Mouse (Mus musculus) T-helper 17 cell (primary cell): ENCODE measurements around the gene Qprt.

Experiments
- in situ Hi-C, 2 experiments: fragments of 300-600 bp; cut with MboI, MseI; formaldehyde crosslinking; loops; 1 replicate in 1 of 2; 2 replicates in 1 of 2; pipeline ENCODE4 v1.15.1; 2025; ENCODE audit warnings: high pct_unique_total_duplicates in 2 of 2

Gene Qprt

GRCm38 (mm10) chr7:127070871-127071413 lies 51.1 kb downstream of the Qprt start:
- in situ Hi-C loops = no loop called here

- in situ Hi-C loops = loop anchor here in 1 of 2 experiments (5.0 kb wide), 2 partner anchors 34 to 41 kb away; no protein-coding TSS in a partner anchor
Measured at GRCm38 (mm10) chr7:127066317-127066716, 55.7 kb downstream of the Qprt start.

- in situ Hi-C loops = loop anchor here in 1 of 2 experiments (5.0 kb wide), 2 partner anchors 33 to 42 kb away; no protein-coding TSS in a partner anchor
Measured at GRCm38 (mm10) chr7:127065538-127065937, 56.5 kb downstream of the Qprt start.
